Mouse (Mus musculus): ENCODE results near the gene Ptgir. TPM values are rescaled to one million over a fixed set of nuclear protein-coding genes. Genes with fewer than 3 reads are reported as not detected.

Ptgir gene
- polyA plus RNA-seq, 1 experiment from 2014 or later = 0.44 TPM

GRCm38 (mm10) chr7:16944061-16944807, 37.9 kb downstream of the Ptgir start, which contains the start of gene Pnmal2:
Gene Pnmal2, plus strand, starts transcription at chr7:16944682.
- ATAC-seq (ENCODE audit: insufficient number of reproducible peaks, low FRiP score, low TSS enrichment, low read depth) = peak; percentile 90
- H3K27ac ChIP-seq (replicated peaks; ENCODE audit: low read depth, low read length) = no peak within 1 kb of the TSS
- peaks cover 44% of the 10 kb centered on the region for H3K27me3 ChIP-seq (ENCODE audit: control insufficient read depth, insufficient read depth, low read length)
- peak within 1 kb of the TSS; percentile 61 for H3K4me3 ChIP-seq (ENCODE audit: low read depth, low read length)
- peak within 1 kb of the TSS; percentile 79 for H3K9ac ChIP-seq (ENCODE audit: low read length)
- H3K4me1 ChIP-seq (ENCODE audit: control insufficient read depth, insufficient read depth, low read length) = peaks cover 39% of the 10 kb centered on the region
- H3K9me3 ChIP-seq (ENCODE audit: control insufficient read depth, low read length) = no peaks in the 10 kb centered on the region
- no peaks in the 10 kb centered on the region for H3K36me3 ChIP-seq (ENCODE audit: control insufficient read depth, insufficient read depth, low read length)
- H3K4me2 ChIP-seq (ENCODE audit: low read depth, severe bottlenecking) = peak within 1 kb of the TSS; percentile 87
- WGBS = 14% methylated on average over 36 of the region's 36 CpGs
- DNase-seq (ENCODE audit: low spot score) = peak; percentile 93

GRCm38 (mm10) chr7:16944808-16945315, 38.6 kb downstream of the Ptgir start:
- no peak for DNase-seq (ENCODE audit: low spot score)
- Histone ChIP-seq H3K27me3 (ENCODE audit: control insufficient read depth, insufficient read depth, low read length) (peaks cover 50% of the 10 kb centered on the region), H3K9me3 (ENCODE audit: control insufficient read depth, low read length) (no peaks in the 10 kb centered on the region), H3K4me2 (ENCODE audit: low read depth, severe bottlenecking) (peak overlapping the region; percentile 87), H3K27ac (replicated peaks; ENCODE audit: low read depth, low read length) (no peak overlapping the region), H3K4me1 (ENCODE audit: control insufficient read depth, insufficient read depth, low read length) (peaks cover 39% of the 10 kb centered on the region), H3K4me3 (ENCODE audit: low read depth, low read length) (peak overlapping the region; percentile 61), H3K9ac (ENCODE audit: low read length) (peak overlapping the region; percentile 79), H3K36me3 (ENCODE audit: control insufficient read depth, insufficient read depth, low read length) (no peaks in the 10 kb centered on the region)
- WGBS = 1% methylated on average over 22 of the region's 22 CpGs
- peak; percentile 36; the same call in 1 of the 2 replicates for ATAC-seq (ENCODE audit: insufficient number of reproducible peaks, low FRiP score, low TSS enrichment, low read depth)

- no peak overlapping the region for H3K9ac ChIP-seq (ENCODE audit: low read length)
- no peak overlapping the region for H3K27ac ChIP-seq (replicated peaks; ENCODE audit: low read depth, low read length)
- peak overlapping the region; percentile 87 for H3K4me2 ChIP-seq (ENCODE audit: low read depth, severe bottlenecking)
- H3K9me3 ChIP-seq (ENCODE audit: control insufficient read depth, low read length) = no peaks in the 10 kb centered on the region
- peak overlapping the region; percentile 61 for H3K4me3 ChIP-seq (ENCODE audit: low read depth, low read length)
- H3K27me3 ChIP-seq (ENCODE audit: control insufficient read depth, insufficient read depth, low read length) = peaks cover 50% of the 10 kb centered on the region
- no peaks in the 10 kb centered on the region for H3K36me3 ChIP-seq (ENCODE audit: control insufficient read depth, insufficient read depth, low read length)
- H3K4me1 ChIP-seq (ENCODE audit: control insufficient read depth, insufficient read depth, low read length) = peaks cover 39% of the 10 kb centered on the region
- DNase-seq (ENCODE audit: low spot score) = peak; percentile 45
- 12% methylated on average over 17 of the region's 17 CpGs for WGBS
- no peak for ATAC-seq (ENCODE audit: insufficient number of reproducible peaks, low FRiP score, low TSS enrichment, low read depth)
These were observed 39.1 kb downstream of the Ptgir start for GRCm38 (mm10) chr7:16945419-16945818.

GRCm38 (mm10) chr7:16946441-16947348, 40.4 kb downstream of the Ptgir start:
- Histone ChIP-seq H3K27me3 (ENCODE audit: control insufficient read depth, insufficient read depth, low read length) (peaks cover 50% of the 10 kb centered on the region), H3K9ac (ENCODE audit: low read length) (peak overlapping the region; percentile 53), H3K9me3 (ENCODE audit: control insufficient read depth, low read length) (no peaks in the 10 kb centered on the region), H3K4me1 (ENCODE audit: control insufficient read depth, insufficient read depth, low read length) (peaks cover 36% of the 10 kb centered on the region), H3K4me2 (ENCODE audit: low read depth, severe bottlenecking) (peak overlapping the region; percentile 58), H3K36me3 (ENCODE audit: control insufficient read depth, insufficient read depth, low read length) (no peaks in the 10 kb centered on the region), H3K4me3 (ENCODE audit: low read depth, low read length) (peak overlapping the region; percentile 33), H3K27ac (replicated peaks; ENCODE audit: low read depth, low read length) (no peak overlapping the region)
- 2% methylated on average over 46 of the region's 53 CpGs for WGBS
- ATAC-seq (ENCODE audit: insufficient number of reproducible peaks, low FRiP score, low TSS enrichment, low read depth) (no peak), DNase-seq (ENCODE audit: low spot score) (no peak)

GRCm38 (mm10) chr7:16947349-16947895, 41.1 kb downstream of the Ptgir start:
- WGBS = 18% methylated on average over 21 of the region's 22 CpGs
- no peak for DNase-seq (ENCODE audit: low spot score)
- Histone ChIP-seq H3K4me2 (ENCODE audit: low read depth, severe bottlenecking) (peak overlapping the region; percentile 58), H3K4me3 (ENCODE audit: low read depth, low read length) (peak overlapping the region; percentile 33), H3K9me3 (ENCODE audit: control insufficient read depth, low read length) (no peaks in the 10 kb centered on the region), H3K4me1 (ENCODE audit: control insufficient read depth, insufficient read depth, low read length) (peaks cover 36% of the 10 kb centered on the region), H3K27ac (replicated peaks; ENCODE audit: low read depth, low read length) (no peak overlapping the region), H3K27me3 (ENCODE audit: control insufficient read depth, insufficient read depth, low read length) (peaks cover 50% of the 10 kb centered on the region), H3K9ac (ENCODE audit: low read length) (no peak overlapping the region), H3K36me3 (ENCODE audit: control insufficient read depth, insufficient read depth, low read length) (no peaks in the 10 kb centered on the region)
- no peak for ATAC-seq (ENCODE audit: insufficient number of reproducible peaks, low FRiP score, low TSS enrichment, low read depth)

GRCm38 (mm10) chr7:16947959-16948361, 41.7 kb downstream of the Ptgir start:
- peaks cover 50% of the 10 kb centered on the region for H3K27me3 ChIP-seq (ENCODE audit: control insufficient read depth, insufficient read depth, low read length)
- H3K9me3 ChIP-seq (ENCODE audit: control insufficient read depth, low read length) = no peaks in the 10 kb centered on the region
- no peak for ATAC-seq (ENCODE audit: insufficient number of reproducible peaks, low FRiP score, low TSS enrichment, low read depth)
- no peaks in the 10 kb centered on the region for H3K36me3 ChIP-seq (ENCODE audit: control insufficient read depth, insufficient read depth, low read length)
- H3K27ac ChIP-seq (replicated peaks; ENCODE audit: low read depth, low read length) = no peak overlapping the region
- no peak overlapping the region for H3K9ac ChIP-seq (ENCODE audit: low read length)
- WGBS = 14% methylated on average over 4 of the region's 4 CpGs
- DNase-seq (ENCODE audit: low spot score) = peak; percentile 43
- H3K4me1 ChIP-seq (ENCODE audit: control insufficient read depth, insufficient read depth, low read length) = peaks cover 36% of the 10 kb centered on the region
- no peak overlapping the region for H3K4me3 ChIP-seq (ENCODE audit: low read depth, low read length)
- peak overlapping the region; percentile 58; the same call in 1 of the 2 replicates for H3K4me2 ChIP-seq (ENCODE audit: low read depth, severe bottlenecking)

GRCm38 (mm10) chr7:16948923-16949458, 42.7 kb downstream of the Ptgir start:
- H3K27ac ChIP-seq (replicated peaks; ENCODE audit: low read depth, low read length) = no peak overlapping the region
- no peak overlapping the region for H3K4me2 ChIP-seq (ENCODE audit: low read depth, severe bottlenecking)
- H3K36me3 ChIP-seq (ENCODE audit: control insufficient read depth, insufficient read depth, low read length) = no peaks in the 10 kb centered on the region
- H3K9me3 ChIP-seq (ENCODE audit: control insufficient read depth, low read length) = no peaks in the 10 kb centered on the region
- no peak overlapping the region for H3K9ac ChIP-seq (ENCODE audit: low read length)
- H3K27me3 ChIP-seq (ENCODE audit: control insufficient read depth, insufficient read depth, low read length) = peaks cover 50% of the 10 kb centered on the region
- H3K4me3 ChIP-seq (ENCODE audit: low read depth, low read length) = no peak overlapping the region
- DNase-seq (ENCODE audit: low spot score) = no peak
- WGBS = 49% methylated on average over 8 of the region's 8 CpGs
- peaks cover 33% of the 10 kb centered on the region for H3K4me1 ChIP-seq (ENCODE audit: control insufficient read depth, insufficient read depth, low read length)
- no peak for ATAC-seq (ENCODE audit: insufficient number of reproducible peaks, low FRiP score, low TSS enrichment, low read depth)

Measured in limb, embryonic 11.5 days (tissue).